Mouse (Mus musculus): ENCODE data around the gene Tsr3. TPM values are rescaled to one million over a fixed set of nuclear protein-coding genes. Genes with fewer than 3 reads are reported as not detected.

The Tsr3 gene
- total RNA-seq (2023): 5.8 and 8.9 TPM in 2 replicates

GRCm38 (mm10) chr17:25239695-25240636 lies at the start of gene Tsr3, which contains the start of gene Gnptg:
Gene Tsr3, plus strand, starts transcription at chr17:25240170.
Gene Gnptg, minus strand, starts transcription at chr17:25240124.

GRCm38 (mm10) chr17:25256140-25256754 lies 16.3 kb downstream of the Tsr3 start, which contains the start of gene Baiap3:
Gene Baiap3, minus strand, starts transcription at chr17:25256364.

DNA sequence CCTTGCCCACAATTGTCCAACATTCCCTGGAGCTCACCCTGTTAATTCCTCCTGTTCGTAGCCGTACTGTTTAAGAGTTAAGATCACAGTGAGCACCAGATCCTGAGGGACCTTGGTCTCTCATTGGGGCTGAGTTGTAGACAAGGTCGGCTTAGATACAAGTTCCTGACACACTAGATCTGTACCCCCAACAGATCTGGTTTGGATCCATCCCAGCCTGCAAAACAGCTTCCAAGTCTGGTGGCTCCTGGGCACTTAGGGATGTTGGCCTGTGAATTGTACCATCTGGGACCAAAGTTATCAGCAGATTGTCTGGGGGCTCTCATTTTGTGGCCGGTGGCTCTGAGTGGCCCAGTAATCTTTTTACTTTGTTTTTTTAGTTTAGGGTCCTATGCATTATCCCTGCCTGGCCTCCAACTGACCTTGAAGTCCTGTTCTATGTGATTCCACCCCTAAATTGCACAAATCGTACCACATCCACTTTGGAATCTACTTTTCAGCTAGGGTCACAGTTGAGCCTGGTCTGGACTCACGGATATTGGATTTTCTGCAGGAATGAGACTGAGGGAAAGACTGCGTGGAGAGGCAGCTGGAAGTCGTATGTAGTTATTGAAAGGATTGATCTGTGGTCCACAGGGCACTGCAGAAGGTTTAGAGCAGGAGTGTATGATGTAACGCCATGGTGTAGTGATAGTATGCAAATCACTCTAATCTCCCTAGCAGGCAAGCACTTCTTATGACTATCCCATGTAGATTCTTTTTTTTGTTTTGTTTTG lies 34.8 kb downstream of the Tsr3 start, which contains the start of gene Ube2i:
Ube2i (minus strand) TSS at position 52 of the 776 bp plus-strand sequence.

Other genes with a start within 250 kb of the Tsr3 start
- 25.7 and 40.7 TPM in 2 replicates for gene Cramp1l, start 224.4 kb upstream of the Tsr3 start, total RNA-seq (2023)
- 8.9 and 12.3 TPM in 2 replicates for gene Ift140, start 224.1 kb upstream of the Tsr3 start, total RNA-seq (2023)
- not detected in 2 replicates for gene Tmem204, start 156.6 kb upstream of the Tsr3 start, total RNA-seq (2023)
- gene Telo2, start 124.2 kb upstream of the Tsr3 start, total RNA-seq (2023): 5.9 and 8.6 TPM in 2 replicates
- not detected in 2 replicates for gene Ptx4, start 119.4 kb upstream of the Tsr3 start, total RNA-seq (2023)
- gene Clcn7, start 106.8 kb upstream of the Tsr3 start, total RNA-seq (2023): 17.0 and 29.6 TPM in 2 replicates
- gene Ccdc154, start 77.7 kb upstream of the Tsr3 start, total RNA-seq (2023): not detected in 2 replicates
- not detected in 2 replicates for gene Gm38655, start 64.7 kb upstream of the Tsr3 start, total RNA-seq (2023)
- gene BC003965, start 55.6 kb upstream of the Tsr3 start, total RNA-seq (2023): 5.5 and 6.8 TPM in 2 replicates
- 18.6 and 26.5 TPM in 2 replicates for gene Unkl, start 51.8 kb upstream of the Tsr3 start, total RNA-seq (2023)
- gene Gnptg, start within 50 bp of the Tsr3 start, total RNA-seq (2023): 12.1 and 18.8 TPM in 2 replicates
- gene Baiap3, start 16.2 kb downstream of the Tsr3 start, total RNA-seq (2023): 4.4 and 6.8 TPM in 2 replicates
- 213 and 244 TPM in 2 replicates for gene Ube2i, start 34.5 kb downstream of the Tsr3 start, total RNA-seq (2023)
- gene Prss34, start 58.2 kb downstream of the Tsr3 start, total RNA-seq (2023): 80.0 and 94.6 TPM in 2 replicates
- not detected in 2 replicates for gene Prss28, start 68.5 kb downstream of the Tsr3 start, total RNA-seq (2023)
- not detected in 2 replicates for gene Prss29, start 78.5 kb downstream of the Tsr3 start, total RNA-seq (2023)
- gene Tpsab1, start 105.4 kb downstream of the Tsr3 start, total RNA-seq (2023): not detected in 2 replicates
- gene Tpsb2, start 126.1 kb downstream of the Tsr3 start, total RNA-seq (2023): not detected in 2 replicates
- gene Tpsg1, start 129.1 kb downstream of the Tsr3 start, total RNA-seq (2023): not detected in 2 replicates
- 0.19 and 0.25 TPM in 2 replicates for gene Cacna1h, start 193.6 kb downstream of the Tsr3 start, total RNA-seq (2023)
- not detected in 2 replicates for gene Tekt4, start 214.4 kb downstream of the Tsr3 start, total RNA-seq (2023)